Mouse (Mus musculus) kidney, adult 2 months (tissue): ENCODE measurements around the gene Pik3cd.

ENCODE experiments used
- CTCF ChIP-seq: fragments of 200-500 bp; conservative IDR thresholded peaks from 2 replicates; pipeline ENCODE4 v1.5.1; 2011; ENCODE audit warnings: low read depth, mild to moderate bottlenecking, control low read depth, low read length, moderate library complexity, mixed read lengths; ENCODE audit not compliant: insufficient read depth, insufficient read length
- POLR2A ChIP-seq: fragments of 200-500 bp; IDR thresholded peaks from one replicate; pipeline ENCODE4 v1.6.1; 2011; ENCODE audit warnings: low read depth, low read length, control low read depth

GRCm38 (mm10) chr4:149691368-149691767 is 11.0 kb downstream of the Pik3cd start:
- TF ChIP-seq CTCF: no peak
- no peak for TF ChIP-seq POLR2A
